Mouse (Mus musculus) thymus, adult 18-20 months (tissue): Measurements from ENCODE around the gene Fbxl8.

Experiments used
- DNase-seq, 2 experiments: peaks; one replicate each; pipeline ENCODE4 v3.0.0; 2022; ENCODE audit warnings: mixed read lengths in 2 of 2

Fbxl8 gene

GRCm38 (mm10) chr8:105258911-105259720 is 5.3 kb upstream of the Fbxl8 start:
- no peak for DNase-seq

- DNase-seq = peak; percentile 52 to 58
Observed at GRCm38 (mm10) chr8:105259721-105260320, 4.6 kb upstream of the Fbxl8 start.

- no peak for DNase-seq
Observed at GRCm38 (mm10) chr8:105260371-105261099, 3.9 kb upstream of the Fbxl8 start.

- no peak for DNase-seq
Observed at GRCm38 (mm10) chr8:105261326-105261980, 3.0 kb upstream of the Fbxl8 start.

- DNase-seq = no peak
Observed at GRCm38 (mm10) chr8:105263244-105263912, 1.1 kb upstream of the Fbxl8 start.

GRCm38 (mm10) chr8:105265128-105265527 is 680 bp downstream of the Fbxl8 start:
- peak in 1 of 2 experiments; percentile 58 for DNase-seq

GRCm38 (mm10) chr8:105266775-105267174 is 2.3 kb downstream of the Fbxl8 start:
- peak in 1 of 2 experiments; percentile 46 for DNase-seq

- DNase-seq = no peak
Observed at GRCm38 (mm10) chr8:105268342-105269074, 4.1 kb downstream of the Fbxl8 start.

GRCm38 (mm10) chr8:105269075-105269458 is 4.6 kb downstream of the Fbxl8 start:
- no peak for DNase-seq

GRCm38 (mm10) chr8:105269461-105269947 is 5.1 kb downstream of the Fbxl8 start, which contains the start of gene Hsf4:
Hsf4 (plus strand) TSS chr8:105269801.
- no peak for DNase-seq

- no peak for DNase-seq
Observed at GRCm38 (mm10) chr8:105270101-105270915, 5.9 kb downstream of the Fbxl8 start.

GRCm38 (mm10) chr8:105270916-105271186 is 6.4 kb downstream of the Fbxl8 start:
- DNase-seq = no peak

GRCm38 (mm10) chr8:105275387-105275786 is 10.9 kb downstream of the Fbxl8 start:
- DNase-seq = no peak

GRCm38 (mm10) chr8:105275840-105276239 is 11.4 kb downstream of the Fbxl8 start, which contains the start of gene Nol3:
Nol3 (plus strand) TSS chr8:105276140.
- DNase-seq = no peak

GRCm38 (mm10) chr8:105276292-105277120 is 12.1 kb downstream of the Fbxl8 start:
- DNase-seq = no peak

- no peak for DNase-seq
Observed at GRCm38 (mm10) chr8:105278911-105279334, 14.5 kb downstream of the Fbxl8 start.

- no peak for DNase-seq
Observed at GRCm38 (mm10) chr8:105280567-105280966, 16.1 kb downstream of the Fbxl8 start.

- no peak for DNase-seq
Observed at GRCm38 (mm10) chr8:105281821-105282220, 17.4 kb downstream of the Fbxl8 start.

- no peak for DNase-seq
Observed at GRCm38 (mm10) chr8:105282239-105282638, 17.8 kb downstream of the Fbxl8 start.

GRCm38 (mm10) chr8:105283074-105283473 is 18.6 kb downstream of the Fbxl8 start:
- no peak for DNase-seq
